ENCODE assay signal across 26 mouse cellular contexts in genomic region chr6:13690398-13690797, GRCm38 (mm10). TPM values are rescaled to one million over a fixed set of nuclear protein-coding genes. Genes with fewer than 3 reads are reported as not detected.
DNase-seq lines count a peak whose midpoint lies in the region; ATAC-seq and TF ChIP-seq lines count a peak whose summit lies in the region.
"Had no signal": no experiment of that assay in that cellular context is flagged by ENCODE, and none has a peak within 500 bp of the region (broad histone marks: within the 10 kb centered on the region; RNA-seq: fewer than 3 reads in every experiment).

No protein-coding gene starts in this region.

- H3K27ac ChIP-seq in heart, adult 2 months = no peak overlapping the region
- H3K27ac ChIP-seq: gastrocnemius, adult 2 months; heart, embryonic 15.5 days; hindbrain, embryonic 14.5 days; hindbrain, postnatal 0 days had no signal

- intact Hi-C loops in heart, adult 2 months (cut with DNase I) = no loop called here
- intact Hi-C loops in heart, postnatal 25 days (cut with DNase I) = no loop called here

- no peak for TF ChIP-seq CTCF in heart, adult 2 months (IDR thresholded peaks at IDR 0.05)

- no peak overlapping the region for H3K9ac ChIP-seq in heart, adult 2 months (ENCODE audit: low read depth, low read length)
- H3K9ac ChIP-seq: forebrain, postnatal 0 days; heart, embryonic 12.5 days; heart, embryonic 15.5 days; hindbrain, embryonic 14.5 days had no signal

- no peaks in the 10 kb centered on the region; the same call in 1 of the 2 replicates for H3K36me3 ChIP-seq in heart, adult 2 months (ENCODE audit: control insufficient read depth, insufficient read depth, low read length)
- H3K36me3 ChIP-seq: heart, embryonic 12.5 days; heart, embryonic 15.5 days had no signal

- no peaks in the 10 kb centered on the region for H3K27me3 ChIP-seq in heart, adult 2 months (ENCODE audit: control insufficient read depth, insufficient read depth, low read length)
- H3K27me3 ChIP-seq: heart, embryonic 12.5 days; heart, embryonic 15.5 days had no signal

- peak; percentile 84 for ATAC-seq in granulocyte monocyte progenitor cell, adult 5-6 weeks (replicated peaks; ENCODE audit: poor library complexity, severe bottlenecking)
- peak; percentile 71 for ATAC-seq in megakaryocyte progenitor cell, adult 5-6 weeks (replicated peaks; ENCODE audit: poor library complexity)
- ATAC-seq in inflammation-experienced regulatory T-cells, adult 6 months = no peak
- ATAC-seq: activated CD4-positive, CD25-positive, alpha-beta regulatory T cell, adult 4 months; forebrain, embryonic 14.5 days; forebrain, postnatal 0 days; hindbrain, postnatal 0 days; intestine, postnatal 0 days had no signal

- no peaks in the 10 kb centered on the region for H3K79me2 ChIP-seq in heart, adult 2 months (replicated peaks; ENCODE audit: control insufficient read depth, insufficient read depth, low read length)

- no peak for TF ChIP-seq EP300 in heart, adult 2 months (IDR thresholded peaks at IDR 0.05; ENCODE audit: insufficient read depth, low read depth, low read length)

- no peaks in the 10 kb centered on the region; the same call in 1 of the 2 replicates for H3K4me1 ChIP-seq in heart, adult 2 months (ENCODE audit: control insufficient read depth, insufficient read depth, low read length)
- H3K4me1 ChIP-seq: heart, embryonic 12.5 days; heart, embryonic 15.5 days had no signal

- H3K4me3 ChIP-seq in heart, adult 2 months = no peak overlapping the region
- H3K4me3 ChIP-seq: gastrocnemius, adult 2 months; heart, embryonic 12.5 days; heart, embryonic 15.5 days had no signal

- DNase-seq in A20 (ENCODE audit: low read depth, low spot score) = peak; percentile 37
- no peak for DNase-seq in heart, adult 2 months
- DNase-seq in heart, postnatal 25 days (ENCODE audit: low spot score) = no peak
- DNase-seq: adrenal gland, adult 8-10 months; adrenal gland, postnatal 25 days; cerebellum, adult 11 months; cerebellum, adult 2 months; cerebellum, adult 9-11 months; cerebellum, postnatal 36 days; forebrain, postnatal 0 days; gastrocnemius, adult 2 months; gastrocnemius, postnatal 36 days; heart, adult 11 months; heart, postnatal 10 days; heart, postnatal 4 days; kidney, adult 2 months had no signal

- no peak for TF ChIP-seq POLR2A in heart, adult 2 months (IDR thresholded peaks at IDR 0.05; ENCODE audit: insufficient read depth, low read depth, low read length)

RNA-seq across cellular contexts. Expression of gene Bmt2, which starts 12.6 kb away (rescaled TPM):
- 8.2 and 11.1 TPM in 2 replicates for total RNA-seq in granulocyte monocyte progenitor cell, adult 5-6 weeks (2014; fragmentation: Nextera tagmentation)
- 5.3 and 12.2 TPM in 2 replicates for total RNA-seq in granulocyte monocyte progenitor cell, adult 5-6 weeks (2017)
- total RNA-seq in megakaryocyte progenitor cell, adult 5-6 weeks (2015) = 11.4 and 11.5 TPM in 2 replicates
- total RNA-seq in megakaryocyte progenitor cell, adult 5-6 weeks (2017) = 8.2 and 9.3 TPM in 2 replicates
- total RNA-seq in heart, adult 2 months (2021) = 10 to 100 TPM in 1 of 2 experiments, 1 to 10 TPM in 1; 9.0 to 11.5 TPM
- polyA plus RNA-seq in heart, adult 2 months (2012; rRNA removed) = 2.3 and 5.2 TPM in 2 replicates
- 10 to 100 TPM in 2 of 3 experiments, 1 to 10 TPM in 1; 5.2 to 10.8 (median 10.1) TPM for polyA plus RNA-seq in inflammation-experienced regulatory T-cells, adult 6 months (2017; shearing (Covaris generic))
- 10 to 100 TPM; 11.3 to 12.1 TPM for total RNA-seq in heart, postnatal 25 days (2021)
